Mouse (Mus musculus) left cerebral cortex, postnatal 10 days (tissue): ENCODE measurements around the gene Blm. TPM values are rescaled to one million over a fixed set of nuclear protein-coding genes. Genes with fewer than 3 reads are reported as not detected.

ENCODE experiments used
- DNase-seq, 2 experiments: peaks; one replicate each; pipeline ENCODE4 v3.0.0; 2021 to 2022; ENCODE audit warnings: low spot score in 2 of 2, mixed read lengths in 1 of 2; ENCODE audit errors: extremely low spot score in 1 of 2
- intact Hi-C: fragments of 180-260 bp; cut with DNase I; formaldehyde crosslinking; loops from one replicate; pipeline ENCODE4 v1.15.1; 2025
- total RNA-seq, 2 experiments: library from RNA; stranded (reverse); gene quantifications; 2 replicates each; pipeline ENCODE4 v1.2.3; 2021

The Blm gene
- total RNA-seq, 2 experiments from 2014 or later, result 6.5 to 7.6 TPM

- intact Hi-C loops, result no loop called here
- DNase-seq, result no peak
Measured at GRCm38 (mm10) chr7:80487239-80487638, 47.7 kb downstream of the Blm start.

- intact Hi-C loops, result no loop called here
- DNase-seq, result no peak
Measured at GRCm38 (mm10) chr7:80480097-80480496, 54.8 kb downstream of the Blm start.

- intact Hi-C loops, result no loop called here
- no peak for DNase-seq
Measured at GRCm38 (mm10) chr7:80473837-80474236, 61.1 kb downstream of the Blm start.

GRCm38 (mm10) chr7:80468851-80469250 is 66.1 kb downstream of the Blm start:
- DNase-seq, result no peak
- intact Hi-C loops, result no loop called here

GRCm38 (mm10) chr7:80467334-80467733 is 67.6 kb downstream of the Blm start:
- intact Hi-C loops, result no loop called here
- DNase-seq, result no peak

GRCm38 (mm10) chr7:80464831-80465230 is 70.1 kb downstream of the Blm start:
- intact Hi-C loops, result no loop called here

GRCm38 (mm10) chr7:80461891-80462290 is 73.0 kb downstream of the Blm start:
- DNase-seq, result no peak
- intact Hi-C loops, result no loop called here

More at GRCm38 (mm10) chr7:80464831-80465230, 70.1 kb downstream of the Blm start:
- no peak for DNase-seq

GRCm38 (mm10) chr7:80460892-80461291 is 74.0 kb downstream of the Blm start:
- no peak for DNase-seq
- intact Hi-C loops, result no loop called here

GRCm38 (mm10) chr7:80460199-80460598 is 74.7 kb downstream of the Blm start:
- no peak for DNase-seq
- intact Hi-C loops, result no loop called here

- DNase-seq, result no peak
- intact Hi-C loops, result loop anchor here (5.0 kb wide), 1 partner anchor 56 kb away; no protein-coding TSS in a partner anchor
Measured at GRCm38 (mm10) chr7:80457831-80458343, 77.0 kb downstream of the Blm start.

- peak in 1 of 2 experiments; percentile 45 for DNase-seq
- intact Hi-C loops, result loop anchor here (5.0 kb wide), 1 partner anchor 55 kb away; no protein-coding TSS in a partner anchor
Measured at GRCm38 (mm10) chr7:80457241-80457640, 77.7 kb downstream of the Blm start.

GRCm38 (mm10) chr7:80456327-80456726 is 78.6 kb downstream of the Blm start:
- no peak for DNase-seq
- intact Hi-C loops, result loop anchor here (5.0 kb wide), 1 partner anchor 54 kb away; no protein-coding TSS in a partner anchor

- intact Hi-C loops, result loop anchor here (5.0 kb wide), 1 partner anchor 53 kb away; no protein-coding TSS in a partner anchor
- DNase-seq, result no peak
Measured at GRCm38 (mm10) chr7:80455505-80456160, 79.3 kb downstream of the Blm start.

- no peak for DNase-seq
- intact Hi-C loops, result loop anchor here (5.0 kb wide), 1 partner anchor 52 kb away; no protein-coding TSS in a partner anchor
Measured at GRCm38 (mm10) chr7:80454786-80455185, 80.1 kb downstream of the Blm start.

- intact Hi-C loops, result no loop called here
- DNase-seq, result no peak
Measured at GRCm38 (mm10) chr7:80453997-80454396, 80.9 kb downstream of the Blm start.

- DNase-seq, result no peak
- intact Hi-C loops, result no loop called here
Measured at GRCm38 (mm10) chr7:80453121-80453520, 81.8 kb downstream of the Blm start.

GRCm38 (mm10) chr7:80452241-80452640 is 82.7 kb downstream of the Blm start:
- intact Hi-C loops, result no loop called here
- no peak for DNase-seq

GRCm38 (mm10) chr7:80451550-80452232 is 83.2 kb downstream of the Blm start:
- intact Hi-C loops, result no loop called here
- DNase-seq, result no peak

GRCm38 (mm10) chr7:80450354-80450753 is 84.6 kb downstream of the Blm start:
- no peak for DNase-seq
- intact Hi-C loops, result no loop called here

GRCm38 (mm10) chr7:80449620-80450091 is 85.3 kb downstream of the Blm start:
- no peak for DNase-seq
- intact Hi-C loops, result no loop called here
